Mouse (Mus musculus): Measurements from ENCODE around the gene Syne1. TPM values are rescaled to one million over a fixed set of nuclear protein-coding genes. Genes with fewer than 3 reads are reported as not detected.

Gene Syne1
- polyA plus RNA-seq (2016; fragmentation: Nextera tagmentation; extraction: Ambion mirVana) = 4.4 and 4.7 TPM in 2 replicates

- no peaks in the 10 kb centered on the region for H3K9me3 ChIP-seq (replicated peaks)
- ATAC-seq = no peak
Observed at GRCm38 (mm10) chr10:5551382-5551781, at the start of gene Syne1. Gene Syne1, minus strand, starts transcription at chr10:5551482.

GRCm38 (mm10) chr10:5600123-5600522 lies 48.8 kb upstream of the Syne1 start:
- H3K4me3 ChIP-seq = no peak overlapping the region
- H3K9me3 ChIP-seq (replicated peaks) = no peaks in the 10 kb centered on the region
- no peak overlapping the region for H3K4me2 ChIP-seq
- no peak for ATAC-seq
- H3K4me1 ChIP-seq = no peaks in the 10 kb centered on the region
- 21% methylated on average over 7 of the region's 7 CpGs for WGBS (ENCODE audit: insufficient replicate concordance)
- H3K9ac ChIP-seq = no peak overlapping the region
- no peaks in the 10 kb centered on the region for H3K27me3 ChIP-seq (replicated peaks)
- no peak overlapping the region for H3K27ac ChIP-seq
- no peaks in the 10 kb centered on the region for H3K36me3 ChIP-seq

More at GRCm38 (mm10) chr10:5551382-5551781, at the start of gene Syne1:
- peak within 1 kb of the TSS; percentile 39; the same call in 1 of the 2 replicates for H3K9ac ChIP-seq
- peak within 1 kb of the TSS; percentile 36; the same call in 1 of the 2 replicates for H3K27ac ChIP-seq
- H3K4me1 ChIP-seq = peaks cover 12% of the 10 kb centered on the region; the same call in 1 of the 2 replicates
- peak within 1 kb of the TSS; percentile 77 for H3K4me2 ChIP-seq
- H3K4me3 ChIP-seq = peak within 1 kb of the TSS; percentile 57
- H3K27me3 ChIP-seq (replicated peaks) = peaks cover 16% of the 10 kb centered on the region
- H3K36me3 ChIP-seq = no peaks in the 10 kb centered on the region
- 76% methylated on average over 5 of the region's 5 CpGs for WGBS (ENCODE audit: insufficient replicate concordance)

- no peak for ATAC-seq
- Histone ChIP-seq H3K4me1 (0 out of 2 replicates have a peak, but pooled peaks cover 4% of the 10 kb centered on the region), H3K27me3 (replicated peaks) (no peaks in the 10 kb centered on the region), H3K9ac (no peak overlapping the region), H3K36me3 (no peaks in the 10 kb centered on the region), H3K4me2 (no peak overlapping the region), H3K27ac (no peak overlapping the region), H3K9me3 (replicated peaks) (no peaks in the 10 kb centered on the region), H3K4me3 (no peak overlapping the region)
- 26% methylated on average over 6 of the region's 6 CpGs for WGBS (ENCODE audit: insufficient replicate concordance)
Observed at GRCm38 (mm10) chr10:5596559-5596958, 45.3 kb upstream of the Syne1 start.

- WGBS (ENCODE audit: insufficient replicate concordance) = 36% methylated on average over 5 of the region's 5 CpGs
- no peaks in the 10 kb centered on the region for H3K27me3 ChIP-seq (replicated peaks)
- H3K36me3 ChIP-seq = no peaks in the 10 kb centered on the region
- H3K4me1 ChIP-seq = peaks cover 4% of the 10 kb centered on the region; the same call in 1 of the 2 replicates
- no peak overlapping the region; the same call in 1 of the 2 replicates for H3K4me2 ChIP-seq
- H3K4me3 ChIP-seq = peak overlapping the region; percentile 16
- no peak overlapping the region for H3K27ac ChIP-seq
- no peak overlapping the region for H3K9ac ChIP-seq
- H3K9me3 ChIP-seq (replicated peaks) = no peaks in the 10 kb centered on the region
- no peak for ATAC-seq
Observed at GRCm38 (mm10) chr10:5594457-5594856, 43.2 kb upstream of the Syne1 start.

GRCm38 (mm10) chr10:5593464-5593863 lies 42.2 kb upstream of the Syne1 start, which contains the start of gene Myct1:
Gene Myct1, plus strand, starts transcription at chr10:5593775.
- no peaks in the 10 kb centered on the region for H3K9me3 ChIP-seq (replicated peaks)
- H3K4me1 ChIP-seq = peaks cover 4% of the 10 kb centered on the region; the same call in 1 of the 2 replicates
- H3K4me2 ChIP-seq = no peak within 1 kb of the TSS; the same call in 1 of the 2 replicates
- H3K27ac ChIP-seq = 0 out of 2 replicates have a peak within 1 kb of the TSS, but pooled peaks have one; percentile 30
- H3K9ac ChIP-seq = no peak within 1 kb of the TSS
- H3K27me3 ChIP-seq (replicated peaks) = no peaks in the 10 kb centered on the region
- H3K4me3 ChIP-seq = peak within 1 kb of the TSS; percentile 16
- WGBS (ENCODE audit: insufficient replicate concordance) = 11% methylated on average over 5 of the region's 5 CpGs
- H3K36me3 ChIP-seq = no peaks in the 10 kb centered on the region
- ATAC-seq = no peak

GRCm38 (mm10) chr10:5591996-5592395 lies 40.7 kb upstream of the Syne1 start:
- H3K36me3 ChIP-seq = no peaks in the 10 kb centered on the region
- no peak for ATAC-seq
- H3K27ac ChIP-seq = no peak overlapping the region
- H3K9ac ChIP-seq = no peak overlapping the region
- no peak overlapping the region for H3K4me3 ChIP-seq
- no peaks in the 10 kb centered on the region for H3K9me3 ChIP-seq (replicated peaks)
- H3K4me2 ChIP-seq = no peak overlapping the region
- H3K4me1 ChIP-seq = peaks cover 4% of the 10 kb centered on the region; the same call in 1 of the 2 replicates
- no peaks in the 10 kb centered on the region for H3K27me3 ChIP-seq (replicated peaks)
- 36% methylated on average over 4 of the region's 4 CpGs for WGBS (ENCODE audit: insufficient replicate concordance)

GRCm38 (mm10) chr10:5591061-5591460 lies 39.8 kb upstream of the Syne1 start:
- Histone ChIP-seq H3K27me3 (replicated peaks) (no peaks in the 10 kb centered on the region), H3K4me1 (peaks cover 4% of the 10 kb centered on the region; the same call in 1 of the 2 replicates), H3K36me3 (no peaks in the 10 kb centered on the region), H3K27ac (no peak overlapping the region), H3K9me3 (replicated peaks) (no peaks in the 10 kb centered on the region), H3K9ac (no peak overlapping the region), H3K4me3 (no peak overlapping the region), H3K4me2 (no peak overlapping the region)
- WGBS (ENCODE audit: insufficient replicate concordance) = 71% methylated on average over 2 of the region's 2 CpGs
- ATAC-seq = no peak

GRCm38 (mm10) chr10:5573328-5573727 lies 22.0 kb upstream of the Syne1 start:
- no peaks in the 10 kb centered on the region for H3K9me3 ChIP-seq (replicated peaks)
- H3K36me3 ChIP-seq = no peaks in the 10 kb centered on the region
- H3K27me3 ChIP-seq (replicated peaks) = no peaks in the 10 kb centered on the region
- no peak overlapping the region for H3K4me2 ChIP-seq
- no peak for ATAC-seq
- 59% methylated on average over 2 of the region's 2 CpGs for WGBS (ENCODE audit: insufficient replicate concordance)
- H3K27ac ChIP-seq = no peak overlapping the region
- no peak overlapping the region for H3K4me3 ChIP-seq
- no peak overlapping the region for H3K9ac ChIP-seq
- H3K4me1 ChIP-seq = no peaks in the 10 kb centered on the region

- Histone ChIP-seq H3K9ac (no peak overlapping the region), H3K27me3 (replicated peaks) (no peaks in the 10 kb centered on the region), H3K4me3 (no peak overlapping the region), H3K4me1 (no peaks in the 10 kb centered on the region), H3K9me3 (replicated peaks) (no peaks in the 10 kb centered on the region), H3K27ac (no peak overlapping the region), H3K4me2 (no peak overlapping the region), H3K36me3 (no peaks in the 10 kb centered on the region)
- ATAC-seq = no peak
- 63% methylated on average over 5 of the region's 5 CpGs for WGBS (ENCODE audit: insufficient replicate concordance)
Observed at GRCm38 (mm10) chr10:5571332-5571731, 20.1 kb upstream of the Syne1 start.

- Histone ChIP-seq H3K9ac (no peak overlapping the region), H3K27ac (no peak overlapping the region), H3K27me3 (replicated peaks) (no peaks in the 10 kb centered on the region), H3K4me1 (no peaks in the 10 kb centered on the region), H3K4me2 (no peak overlapping the region), H3K9me3 (replicated peaks) (no peaks in the 10 kb centered on the region), H3K4me3 (no peak overlapping the region), H3K36me3 (no peaks in the 10 kb centered on the region)
- ATAC-seq = no peak
- WGBS (ENCODE audit: insufficient replicate concordance) = 58% methylated on average over 8 of the region's 8 CpGs
Observed at GRCm38 (mm10) chr10:5570059-5570458, 18.8 kb upstream of the Syne1 start.

GRCm38 (mm10) chr10:5568991-5569390 lies 17.7 kb upstream of the Syne1 start:
- no peak for ATAC-seq
- no peak overlapping the region for H3K27ac ChIP-seq

GRCm38 (mm10) chr10:5561706-5562105 lies 10.4 kb upstream of the Syne1 start:
- Histone ChIP-seq H3K9me3 (replicated peaks) (no peaks in the 10 kb centered on the region), H3K36me3 (no peaks in the 10 kb centered on the region), H3K4me3 (no peak overlapping the region), H3K9ac (no peak overlapping the region), H3K27me3 (replicated peaks) (no peaks in the 10 kb centered on the region), H3K27ac (no peak overlapping the region), H3K4me2 (no peak overlapping the region), H3K4me1 (no peaks in the 10 kb centered on the region)
- 59% methylated on average over 4 of the region's 4 CpGs for WGBS (ENCODE audit: insufficient replicate concordance)
- no peak for ATAC-seq

More at GRCm38 (mm10) chr10:5568991-5569390, 17.7 kb upstream of the Syne1 start:
- H3K4me3 ChIP-seq = no peak overlapping the region
- H3K9ac ChIP-seq = no peak overlapping the region
- no peaks in the 10 kb centered on the region for H3K9me3 ChIP-seq (replicated peaks)
- no peaks in the 10 kb centered on the region for H3K36me3 ChIP-seq
- 77% methylated on average over 4 of the region's 4 CpGs for WGBS (ENCODE audit: insufficient replicate concordance)
- no peaks in the 10 kb centered on the region for H3K27me3 ChIP-seq (replicated peaks)
- no peak overlapping the region for H3K4me2 ChIP-seq
- no peaks in the 10 kb centered on the region for H3K4me1 ChIP-seq

- no peaks in the 10 kb centered on the region for H3K36me3 ChIP-seq
- H3K27ac ChIP-seq = no peak overlapping the region
- no peaks in the 10 kb centered on the region for H3K4me1 ChIP-seq
- no peak overlapping the region for H3K9ac ChIP-seq
- no peaks in the 10 kb centered on the region for H3K9me3 ChIP-seq (replicated peaks)
- H3K4me2 ChIP-seq = no peak overlapping the region
- ATAC-seq = no peak
- 69% methylated on average over 4 of the region's 4 CpGs for WGBS (ENCODE audit: insufficient replicate concordance)
- no peaks in the 10 kb centered on the region for H3K27me3 ChIP-seq (replicated peaks)
- no peak overlapping the region for H3K4me3 ChIP-seq
Observed at GRCm38 (mm10) chr10:5560526-5560925, 9.2 kb upstream of the Syne1 start.

Data from liver, embryonic 12.5 days (tissue).